Mouse (Mus musculus) kidney, postnatal 10 days (tissue): ENCODE measurements around the gene Stxbp1.
"Not testable (repeated sequence)": the region's sequence is repeated elsewhere in the genome, so short reads cannot be mapped to it uniquely, and the experiment has no call there.

Experiments used
- DNase-seq: peaks from one replicate; pipeline ENCODE4 v3.0.0; 2021; ENCODE audit warnings: mixed read lengths

Stxbp1 gene

DNA sequence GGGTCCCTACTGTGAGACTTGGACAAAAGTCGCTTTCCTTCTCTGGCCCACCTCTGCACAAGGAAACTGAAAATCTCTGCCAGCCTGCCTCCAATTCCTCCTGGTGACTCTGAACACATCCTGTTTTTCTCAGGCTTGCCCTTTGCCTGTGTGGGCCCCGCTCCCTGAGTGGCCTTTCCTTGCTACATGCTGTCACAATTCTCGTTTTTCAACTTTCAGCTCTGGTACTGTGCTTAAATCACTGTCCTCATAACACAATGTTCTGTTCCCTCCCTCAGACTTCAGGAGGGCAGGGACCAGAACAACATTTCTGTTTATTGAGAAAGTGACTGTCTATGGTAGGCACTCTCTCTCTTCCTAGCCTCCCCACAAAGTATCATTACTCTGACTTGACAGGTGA is 27.0 kb upstream of the Stxbp1 start:
- no peak for DNase-seq

DNA sequence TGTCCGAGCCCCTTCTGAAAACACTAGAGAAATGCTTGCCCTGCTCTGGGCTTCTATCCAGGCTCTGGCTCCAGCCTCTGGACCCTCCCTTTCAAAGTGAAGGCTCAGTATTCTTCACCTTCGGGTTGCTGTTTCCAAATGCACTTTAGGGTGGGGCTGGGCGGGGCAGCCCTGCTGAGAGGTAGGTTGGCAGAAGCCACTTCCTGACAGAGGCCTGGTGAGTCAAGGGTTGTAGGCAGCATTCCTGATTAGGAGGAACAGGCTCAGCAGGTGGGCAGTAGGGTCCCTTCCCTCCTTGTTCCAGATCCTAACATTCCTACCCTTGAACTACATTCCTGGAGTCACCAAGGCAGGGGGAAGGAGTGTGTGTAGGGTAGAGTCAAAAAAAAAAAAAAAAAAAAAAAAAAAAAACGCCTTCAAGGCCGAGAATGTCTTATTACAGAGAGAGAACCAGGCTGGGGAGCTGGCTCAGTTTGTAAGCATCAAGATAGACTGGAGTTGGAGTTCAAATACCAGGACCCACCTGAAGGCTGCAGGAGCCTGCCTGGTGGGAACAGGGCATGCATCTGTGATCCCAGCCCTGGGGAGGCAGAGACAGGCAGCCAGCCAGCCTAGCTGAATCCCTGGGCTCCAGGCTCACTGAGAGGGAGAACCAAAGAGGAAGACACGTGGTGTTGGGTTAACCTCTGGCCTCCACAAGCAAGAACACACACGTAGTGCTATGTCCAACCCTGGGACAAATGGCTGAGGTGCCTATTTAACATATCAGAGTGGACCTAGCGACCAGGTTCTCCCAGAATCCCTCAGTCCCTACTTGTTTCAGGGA is 23.4 kb upstream of the Stxbp1 start:
- DNase-seq: no peak

DNA sequence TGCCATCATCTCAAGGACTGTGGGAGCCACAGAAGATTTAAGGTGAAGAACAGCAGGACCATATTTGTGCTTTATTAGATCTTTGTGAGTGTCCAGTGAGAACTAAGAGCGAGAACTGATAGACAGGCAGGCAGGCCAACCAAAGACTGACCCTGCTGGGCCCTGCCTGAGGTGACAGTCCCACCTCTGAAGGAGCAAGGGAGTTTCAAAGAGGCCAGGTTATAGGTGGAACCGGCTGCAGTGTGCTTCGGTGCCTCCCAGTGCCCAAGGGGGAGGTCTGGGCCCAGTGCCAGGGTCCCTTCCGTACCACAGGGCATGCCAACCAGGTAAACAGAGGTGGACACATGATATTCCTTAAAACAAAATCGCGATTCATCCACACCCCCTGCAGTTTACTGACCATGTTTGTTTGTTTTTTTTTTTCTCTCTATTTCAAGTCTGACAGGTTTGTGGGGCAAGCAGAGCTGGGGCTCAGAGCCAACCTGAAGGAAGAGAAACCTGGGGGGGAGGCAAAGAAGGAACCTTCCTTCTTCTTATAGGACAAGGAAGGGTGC is 22.8 kb upstream of the Stxbp1 start:
- DNase-seq: peak; percentile 59

GRCm38 (mm10) chr2:32867354-32867753 is 20.3 kb upstream of the Stxbp1 start:
- no peak for DNase-seq

DNA sequence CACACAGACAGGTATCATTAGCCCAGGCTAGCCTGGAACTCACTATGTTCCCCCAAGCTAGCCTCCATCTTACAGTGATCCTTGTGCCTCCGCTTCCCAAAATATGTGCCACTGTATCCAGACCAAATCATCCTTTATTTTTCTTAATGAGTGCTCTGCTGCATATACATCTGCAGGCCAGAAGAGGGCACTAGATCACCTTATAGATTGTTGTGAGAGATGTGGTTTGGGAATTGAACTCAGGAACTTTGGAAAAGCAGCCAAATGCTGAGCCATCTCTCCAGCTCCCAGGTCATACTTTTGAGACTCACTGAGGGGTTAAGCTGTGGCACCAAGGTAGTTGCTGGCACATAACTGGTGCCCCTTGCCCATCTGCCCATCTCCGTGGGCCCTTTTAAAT is 17.7 kb upstream of the Stxbp1 start:
- peak; percentile 41 for DNase-seq

GRCm38 (mm10) chr2:32863317-32863716 is 16.3 kb upstream of the Stxbp1 start:
- no peak for DNase-seq

DNA sequence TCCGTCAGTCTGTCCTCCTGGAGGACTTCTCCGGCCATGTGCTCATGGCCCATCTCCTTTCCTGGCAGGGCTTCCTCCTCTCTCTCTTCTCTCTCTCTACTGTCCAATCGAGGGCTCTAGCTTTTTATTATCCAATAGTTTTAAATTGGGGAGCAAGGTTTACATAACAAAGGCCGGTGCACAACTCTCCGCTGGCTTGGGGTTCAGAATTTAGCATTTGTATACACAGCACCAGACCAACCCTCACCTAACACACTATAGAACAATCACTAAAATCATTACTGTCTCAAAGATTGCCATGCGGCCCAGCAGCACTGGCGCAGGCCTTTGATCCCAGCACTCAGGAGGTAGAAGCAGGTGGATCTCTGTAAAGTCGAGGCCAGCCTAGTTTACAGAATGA is 13.8 kb upstream of the Stxbp1 start:
- DNase-seq: no peak

DNA sequence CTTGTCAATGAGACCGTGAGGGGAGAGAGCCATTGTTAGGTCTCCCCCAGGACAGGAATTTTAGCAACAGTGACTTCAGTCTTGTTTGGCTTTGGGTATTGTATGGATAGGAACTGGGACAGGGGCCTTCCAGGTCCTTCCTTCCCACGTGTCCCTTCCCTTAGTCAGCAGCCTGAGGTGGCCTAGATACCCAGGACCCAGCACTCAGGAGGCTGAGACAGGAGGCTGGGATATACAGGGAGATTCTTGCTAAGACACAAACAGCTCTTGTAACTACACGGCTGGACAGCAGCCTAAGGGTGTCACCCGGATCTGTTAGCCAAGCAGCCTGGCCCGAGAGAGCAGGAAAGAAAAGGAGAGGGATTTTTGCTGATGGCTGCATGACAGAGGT is 12.6 kb upstream of the Stxbp1 start:
- no peak for DNase-seq

GRCm38 (mm10) chr2:32859010-32859621 is 12.1 kb upstream of the Stxbp1 start:
- peak; percentile 84 for DNase-seq

GRCm38 (mm10) chr2:32857584-32857983 is 10.5 kb upstream of the Stxbp1 start:
- peak; percentile 90 for DNase-seq

- no peak for DNase-seq
These were observed 8.9 kb upstream of the Stxbp1 start for GRCm38 (mm10) chr2:32855790-32856465.

GRCm38 (mm10) chr2:32855046-32855785 is 8.2 kb upstream of the Stxbp1 start:
- DNase-seq: no peak

GRCm38 (mm10) chr2:32854206-32854605 is 7.2 kb upstream of the Stxbp1 start:
- DNase-seq: peak; percentile 98

GRCm38 (mm10) chr2:32853716-32854115 is 6.7 kb upstream of the Stxbp1 start:
- not testable (repeated sequence) for DNase-seq

- DNase-seq: peak; percentile 71
These were observed 5.1 kb upstream of the Stxbp1 start for GRCm38 (mm10) chr2:32852156-32852555.

DNA sequence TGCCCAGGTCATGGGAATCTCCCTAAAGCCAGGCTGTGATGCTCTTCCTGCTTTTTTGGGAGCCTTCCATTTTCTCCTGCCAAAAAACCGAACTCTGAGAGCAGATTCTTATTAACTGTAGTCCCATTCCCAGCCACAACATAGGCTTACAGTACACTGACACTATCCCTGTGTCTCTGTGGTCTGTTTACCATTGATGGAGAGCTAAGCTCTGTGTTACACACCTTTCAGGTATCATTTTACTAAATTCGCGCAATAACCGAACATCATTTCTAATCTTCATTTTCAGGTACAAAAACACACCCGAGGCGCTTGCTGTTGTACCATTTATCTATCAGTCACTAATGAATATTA is 400 bp upstream of the Stxbp1 start:
- no peak for DNase-seq

- peak; percentile 83 for DNase-seq
These were observed 792 bp downstream of the Stxbp1 start for GRCm38 (mm10) chr2:32846101-32846804.

- no peak for DNase-seq
These were observed 1.4 kb downstream of the Stxbp1 start for GRCm38 (mm10) chr2:32845572-32846100.

- DNase-seq: no peak
These were observed 4.5 kb downstream of the Stxbp1 start for GRCm38 (mm10) chr2:32842558-32842957.

GRCm38 (mm10) chr2:32841099-32841498 is 5.9 kb downstream of the Stxbp1 start:
- peak; percentile 46 for DNase-seq

- DNase-seq: no peak
These were observed 7.8 kb downstream of the Stxbp1 start for GRCm38 (mm10) chr2:32839261-32839660.
